Mouse (Mus musculus) CH12.LX (cell line): ENCODE data around the gene P2rx7. TPM values are rescaled to one million over a fixed set of nuclear protein-coding genes. Genes with fewer than 3 reads are reported as not detected.

Experiments used
- DNase-seq: peaks from one replicate; pipeline ENCODE4 v3.0.0-alpha.2; 2013; ENCODE audit errors: extremely low read depth
- H3K27ac ChIP-seq: 2 replicates; pipeline ENCODE4 v1.5.1; 2012; ENCODE audit warnings: low read depth, mild to moderate bottlenecking, control low read depth, moderate library complexity; ENCODE audit not compliant: insufficient read depth
- H3K27me3 ChIP-seq: replicated peaks from 2 replicates; pipeline ENCODE3; 2012; ENCODE audit warnings: inconsistent platforms
- H3K36me3 ChIP-seq, 2 experiments: replicated peaks in 1 of 2; 2 replicates each; pipeline versions ENCODE3 to v1.6.1; 2012; ENCODE audit warnings: inconsistent platforms in 1 of 2, low read length in 1 of 2, mild to moderate bottlenecking in 1 of 2, mixed read lengths in 1 of 2, moderate library complexity in 1 of 2; ENCODE audit not compliant: control insufficient read depth in 1 of 2, insufficient read depth in 1 of 2
- H3K4me1 ChIP-seq, 2 experiments: 2 replicates each; pipeline ENCODE4 v1.6.1; 2012; ENCODE audit warnings: inconsistent platforms in 1 of 2, moderate library complexity in 1 of 2; ENCODE audit not compliant: insufficient read depth in 2 of 2, control insufficient read depth in 1 of 2
- H3K4me2 ChIP-seq: 2 replicates; pipeline ENCODE4 v1.6.1; 2012; ENCODE audit warnings: low read depth, mild to moderate bottlenecking, control low read depth; ENCODE audit not compliant: poor library complexity, insufficient read depth, severe bottlenecking
- H3K4me3 ChIP-seq, 3 experiments: fragments of 150-350 bp in 1 of 3; sonication (generic) in 1 of 3; replicated peaks in 1 of 3; 2 replicates each; pipeline versions ENCODE3 to v1.5.1; 2011 to 2012; ENCODE audit warnings: low read depth in 2 of 3, low read length in 2 of 3, mild to moderate bottlenecking in 2 of 3, moderate library complexity in 2 of 3, control low read depth in 1 of 3, improper control_type of control experiment in 1 of 3, inconsistent platforms in 1 of 3, mixed read lengths in 1 of 3; ENCODE audit not compliant: poor library complexity in 1 of 3
- H3K79me2 ChIP-seq: replicated peaks from 2 replicates; pipeline ENCODE4 v1.6.1; 2012; ENCODE audit warnings: mild to moderate bottlenecking, moderate library complexity; ENCODE audit not compliant: control insufficient read depth, poor library complexity, insufficient read depth, severe bottlenecking; ENCODE audit errors: extremely low read depth
- H3K9ac ChIP-seq: 2 replicates; pipeline ENCODE4 v1.6.1; 2012; ENCODE audit warnings: low read depth, mild to moderate bottlenecking, control low read depth, moderate library complexity; ENCODE audit not compliant: insufficient read depth
- H3K9me3 ChIP-seq: replicated peaks from 2 replicates; pipeline ENCODE3; 2012; ENCODE audit warnings: low read length, inconsistent platforms, mixed read lengths
- CHD2 ChIP-seq: IDR thresholded peaks from 2 replicates; pipeline ENCODE4 v1.6.1; 2011; ENCODE audit warnings: low read length, improper control_type of control experiment
- HCFC1 ChIP-seq: IDR thresholded peaks from 2 replicates; pipeline ENCODE4 v1.6.1; 2012; ENCODE audit warnings: low read depth, mild to moderate bottlenecking, inconsistent platforms, low read length, improper control_type of control experiment
- JUND ChIP-seq: conservative IDR thresholded peaks from 2 replicates; pipeline ENCODE4 v1.6.1; 2011; ENCODE audit warnings: low read depth, low read length, improper control_type of control experiment
- KAT2A ChIP-seq: IDR thresholded peaks from 2 replicates; pipeline ENCODE4 v1.6.1; 2012; ENCODE audit warnings: low read length, improper control_type of control experiment, inconsistent platforms; ENCODE audit not compliant: insufficient replicate concordance
- MAFK ChIP-seq: IDR thresholded peaks from 2 replicates; pipeline ENCODE4 v1.6.1; 2011; ENCODE audit warnings: low read length, improper control_type of control experiment; ENCODE audit not compliant: insufficient replicate concordance
- MAZ ChIP-seq: IDR thresholded peaks from 2 replicates; pipeline ENCODE4 v1.6.1; 2012; ENCODE audit warnings: low read depth, mild to moderate bottlenecking, inconsistent platforms, low read length, improper control_type of control experiment, moderate library complexity
- MXI1 ChIP-seq: IDR thresholded peaks from 2 replicates; pipeline ENCODE4 v1.6.1; 2011; ENCODE audit warnings: mild to moderate bottlenecking, low read depth, low read length, improper control_type of control experiment
- MYC ChIP-seq: IDR thresholded peaks from 2 replicates; pipeline ENCODE4 v1.6.1; 2011; ENCODE audit warnings: low read depth, mild to moderate bottlenecking, improper control_type of control experiment, low read length
- PAX5 ChIP-seq: IDR thresholded peaks from 2 replicates; pipeline ENCODE4 v1.6.1; 2012; ENCODE audit warnings: low read length, inconsistent platforms, mixed read lengths
- POLR2A ChIP-seq: IDR thresholded peaks from 2 replicates; pipeline ENCODE4 v1.6.1; 2011; ENCODE audit warnings: low read depth, mild to moderate bottlenecking, improper control_type of control experiment, low read length
- POLR2AphosphoS2 ChIP-seq: IDR thresholded peaks from 2 replicates; pipeline ENCODE4 v1.6.1; 2011; ENCODE audit warnings: low read depth, low read length, improper control_type of control experiment
- RAD21 ChIP-seq: IDR thresholded peaks from 2 replicates; pipeline ENCODE4 v1.6.1; 2011; ENCODE audit warnings: low read depth, mild to moderate bottlenecking, low read length, improper control_type of control experiment, moderate library complexity
- RCOR1 ChIP-seq: conservative IDR thresholded peaks from 2 replicates; pipeline ENCODE4 v1.6.1; 2012; ENCODE audit warnings: low read depth, mild to moderate bottlenecking, inconsistent platforms, low read length, improper control_type of control experiment
- SIN3A ChIP-seq: IDR thresholded peaks from 2 replicates; pipeline ENCODE4 v1.6.1; 2012; ENCODE audit warnings: low read length, improper control_type of control experiment, inconsistent platforms
- UBTF ChIP-seq: IDR thresholded peaks from 2 replicates; pipeline ENCODE4 v1.6.1; 2012; ENCODE audit warnings: low read depth, mild to moderate bottlenecking, inconsistent platforms, low read length, improper control_type of control experiment, moderate library complexity
- USF2 ChIP-seq: conservative IDR thresholded peaks from 2 replicates; pipeline ENCODE4 v1.6.1; 2011; ENCODE audit warnings: low read depth, low read length, improper control_type of control experiment
- ZC3H11A ChIP-seq: IDR thresholded peaks from 2 replicates; pipeline ENCODE4 v1.6.1; 2012; ENCODE audit warnings: low read depth, mild to moderate bottlenecking, inconsistent platforms, low read length, improper control_type of control experiment
- ZKSCAN1 ChIP-seq: IDR thresholded peaks from 2 replicates; pipeline ENCODE4 v1.6.1; 2012; ENCODE audit warnings: low read depth, inconsistent platforms, low read length, improper control_type of control experiment, borderline replicate concordance
- ZMIZ1 ChIP-seq: IDR thresholded peaks from 2 replicates; pipeline ENCODE4 v1.6.1; 2012; ENCODE audit warnings: low read depth, mild to moderate bottlenecking, inconsistent platforms, low read length, improper control_type of control experiment
- dilution Hi-C: fragments of 300-500 bp; cut with MboI; formaldehyde crosslinking; loops from 2 replicates; pipeline ENCODE4 v1.14.3; 2020; ENCODE audit warnings: low sequenced_read_pairs; ENCODE audit not compliant: extremely low pct_unique_long_range_greater_than_20kb, extremely low pct_ligation_motif_present
- in situ Hi-C: fragments of 300-500 bp; cut with MboI; formaldehyde crosslinking; loops from 3 replicates; pipeline ENCODE4 v1.14.3; 2019; ENCODE audit warnings: low sequenced_read_pairs, low pct_ligation_motif_present, low pct_unique_long_range_greater_than_20kb, mixed read lengths
- polyA plus RNA-seq: library from polyadenylated mRNA; unstranded; fragments of >175 nt; gene quantifications from 2 replicates; pipeline ENCODE4 v1.2.1, GENCODE M21; 2012; ENCODE audit warnings: low read depth; ENCODE audit not compliant: insufficient read length
- total RNA-seq, 2 experiments: library from RNA; depleted of rRNA; stranded (reverse); fragments of 300-350 nt in 1 of 2; fragments of >200 nt in 1 of 2; gene quantifications; 2 replicates each; pipeline ENCODE4 v1.2.3; 2012 to 2014

P2rx7 gene
- total and polyA plus RNA-seq, 3 experiments, result 0.59 to 1.5 (median 1.5) TPM

- dilution Hi-C loops (no loop called here), in situ Hi-C loops (no loop called here)
- no peak overlapping the region for H3K4me2 ChIP-seq
- H3K4me3 ChIP-seq, result no peak overlapping the region
- H3K27me3 ChIP-seq, result no peaks in the 10 kb centered on the region
- H3K4me1 ChIP-seq, result peaks cover 6 to 23% of the 10 kb centered on the region in 2 experiments
- no peak overlapping the region for H3K9ac ChIP-seq
- H3K9me3 ChIP-seq, result no peaks in the 10 kb centered on the region
- no peak overlapping the region for H3K27ac ChIP-seq
- no peaks in the 10 kb centered on the region for H3K36me3 ChIP-seq
- no peak for TF ChIP-seq POLR2A
- TF ChIP-seq ZC3H11A, result no peak
- no peak for TF ChIP-seq MAFK
- no peak for TF ChIP-seq ZKSCAN1
- TF ChIP-seq POLR2AphosphoS2, result no peak
- TF ChIP-seq PAX5, result no peak
- no peak for TF ChIP-seq CHD2
- TF ChIP-seq MXI1, result no peak
- TF ChIP-seq KAT2A, result no peak
- TF ChIP-seq SIN3A, result no peak
- no peak for TF ChIP-seq MYC
- TF ChIP-seq USF2, result no peak
- TF ChIP-seq HCFC1, result no peak
- no peaks in the 10 kb centered on the region for H3K79me2 ChIP-seq
- no peak for DNase-seq
These were observed 56.6 kb downstream of the P2rx7 start for GRCm38 (mm10) chr5:122700109-122700836.

- Histone ChIP-seq H3K4me2 (no peak overlapping the region), H3K9ac (no peak overlapping the region), H3K27ac (no peak overlapping the region), H3K27me3 (peaks cover 2% of the 10 kb centered on the region), H3K4me1 (peaks cover 6 to 23% of the 10 kb centered on the region in 2 experiments), H3K36me3 (no peaks in the 10 kb centered on the region), H3K9me3 (no peaks in the 10 kb centered on the region), H3K79me2 (no peaks in the 10 kb centered on the region), H3K4me3 (no peak overlapping the region)
- no peak for DNase-seq
- in situ Hi-C loops (no loop called here), dilution Hi-C loops (no loop called here)
- TF ChIP-seq JUND (no peak), MAZ (no peak), POLR2A (no peak), ZMIZ1 (no peak), RCOR1 (no peak), UBTF (no peak), CHD2 (no peak), RAD21 (no peak), USF2 (no peak)
These were observed 57.1 kb downstream of the P2rx7 start for GRCm38 (mm10) chr5:122700837-122701212.
